Mouse (Mus musculus): Measurements from ENCODE around the gene Rps6ka5. TPM values are rescaled to one million over a fixed set of nuclear protein-coding genes. Genes with fewer than 3 reads are reported as not detected.

The Rps6ka5 gene
- total and polyA plus RNA-seq, 3 experiments: 0.92 to 3.3 TPM; not detected in 1

DNA sequence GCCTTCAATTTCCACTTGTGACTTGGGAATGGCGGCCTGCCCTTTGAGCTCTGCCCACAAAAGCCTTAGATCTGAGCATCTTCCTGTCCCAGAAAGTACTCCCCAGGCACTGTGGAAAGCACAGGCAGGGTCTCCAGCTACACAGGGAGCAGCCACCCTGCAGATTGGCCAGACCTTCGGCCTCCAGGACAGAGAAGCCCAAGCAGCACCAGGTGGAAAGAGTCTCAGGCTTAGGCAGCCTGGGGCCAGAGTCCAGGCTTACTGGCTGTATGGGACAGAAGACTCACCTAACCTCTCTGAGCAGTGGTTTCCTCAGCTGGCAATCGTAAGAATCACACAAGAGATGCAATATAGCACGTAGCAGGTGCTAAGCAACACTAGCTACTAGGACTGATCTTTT lies 223.1 kb downstream of the Rps6ka5 start:
- Histone ChIP-seq H3K36me3 (ENCODE audit: control insufficient read depth in 1 of 2, insufficient read depth in 2 of 2, low read length in 2 of 2) (peaks cover 0 to 15% of the 10 kb centered on the region in 2 experiments; a peak in 2 of 4 replicates), H3K27me3 (ENCODE audit: control insufficient read depth in 1 of 2, insufficient read depth in 2 of 2, low read length in 2 of 2) (no peaks in the 10 kb centered on the region), H3K4me1 (ENCODE audit: control insufficient read depth in 1 of 2, insufficient read depth in 2 of 2, low read length in 2 of 2) (peaks cover 5 to 18% of the 10 kb centered on the region in 2 experiments), H3K9me3 (replicated peaks; ENCODE audit: insufficient read depth, low read length) (no peaks in the 10 kb centered on the region), H3K27ac (ENCODE audit: control insufficient read depth, low read depth, low read length) (no peak overlapping the region), H3K4me3 (ENCODE audit: control insufficient read depth in 1 of 2, insufficient read depth in 1 of 2, low read depth in 2 of 2, low read length in 2 of 2) (no peak overlapping the region), H3K79me2 (ENCODE audit: control insufficient read depth, insufficient read depth, low read length, poor library complexity) (no peaks in the 10 kb centered on the region), H3K9ac (ENCODE audit: control insufficient read depth, low read depth, low read length, poor library complexity, severe bottlenecking) (no peak overlapping the region)
- no peak for DNase-seq (ENCODE audit: low read depth, low spot score)
- no peak for TF ChIP-seq CHD2 (IDR thresholded peaks at IDR 0.05; ENCODE audit: low read length)
- TF ChIP-seq NELFE (IDR thresholded peaks at IDR 0.05; ENCODE audit: low read depth, low read length): no peak
- no peak for TF ChIP-seq SMC3 (IDR thresholded peaks at IDR 0.05; ENCODE audit: low read depth, low read length)
- no peak for TF ChIP-seq CTCF (IDR thresholded peaks at IDR 0.05 in 2 of 3, conservative IDR thresholded peaks at IDR 0.05 in 1 of 3; ENCODE audit: control insufficient read depth in 1 of 3, insufficient read depth in 1 of 3, low read depth in 2 of 3, low read length in 3 of 3, poor library complexity in 1 of 3, severe bottlenecking in 1 of 3)
- TF ChIP-seq POLR2A (IDR thresholded peaks at IDR 0.05; ENCODE audit: control insufficient read depth in 1 of 2, insufficient read depth in 1 of 2, low read depth in 1 of 2, low read length in 2 of 2, poor library complexity in 1 of 2): no peak
- no peak for TF ChIP-seq UBTF (IDR thresholded peaks at IDR 0.05; ENCODE audit: borderline replicate concordance, insufficient read depth, low read depth, low read length)
- no peak for TF ChIP-seq ETS1 (IDR thresholded peaks at IDR 0.05; ENCODE audit: low read depth, low read length)
- TF ChIP-seq MXI1 (IDR thresholded peaks at IDR 0.05; ENCODE audit: low read depth, low read length): no peak
- TF ChIP-seq RAD21 (IDR thresholded peaks at IDR 0.05; ENCODE audit: low read depth, low read length): no peak
- no peak for TF ChIP-seq JUND (IDR thresholded peaks at IDR 0.05; ENCODE audit: low read depth, low read length)
- TF ChIP-seq HCFC1 (IDR thresholded peaks at IDR 0.05; ENCODE audit: low read depth, low read length): no peak
- TF ChIP-seq USF2 (IDR thresholded peaks at IDR 0.05; ENCODE audit: borderline replicate concordance in 1 of 2, insufficient read depth in 1 of 2, low read depth in 1 of 2, low read length in 2 of 2): no peak
- TF ChIP-seq MYC (IDR thresholded peaks at IDR 0.05; ENCODE audit: low read depth, low read length): no peak
- no peak for TF ChIP-seq GABPA (IDR thresholded peaks at IDR 0.05; ENCODE audit: low read depth, low read length)
- no peak for TF ChIP-seq KAT2A (conservative IDR thresholded peaks at IDR 0.05; ENCODE audit: low read depth, low read length)
- no peak for TF ChIP-seq E2F4 (IDR thresholded peaks at IDR 0.05; ENCODE audit: borderline replicate concordance, low read depth, low read length)
- TF ChIP-seq SIN3A (IDR thresholded peaks at IDR 0.05; ENCODE audit: low read length): no peak
- TF ChIP-seq ZMIZ1 (IDR thresholded peaks at IDR 0.05; ENCODE audit: low read depth, low read length): no peak
- TF ChIP-seq TBP (IDR thresholded peaks at IDR 0.05; ENCODE audit: low read depth, low read length): no peak

DNA sequence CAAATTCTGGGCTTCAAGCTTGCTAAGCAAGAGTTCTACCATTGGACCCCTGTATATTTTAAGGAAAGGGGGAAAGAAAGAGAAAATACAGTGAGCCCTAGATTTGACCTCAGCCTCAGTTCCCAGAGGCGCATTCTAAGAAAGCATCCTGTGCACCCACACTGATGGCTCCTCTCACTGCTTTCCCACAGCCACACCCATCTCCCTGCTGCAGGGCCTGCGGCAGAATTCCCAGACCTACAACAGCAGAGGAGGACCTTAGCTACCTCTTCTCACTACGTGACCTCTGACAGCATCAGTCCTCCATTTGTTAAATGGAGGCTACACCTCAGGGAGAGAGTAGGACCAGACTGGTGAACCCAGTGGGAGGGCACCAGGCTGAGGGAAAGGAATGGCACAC lies 224.2 kb downstream of the Rps6ka5 start:
- TF ChIP-seq GABPA (IDR thresholded peaks at IDR 0.05; ENCODE audit: low read depth, low read length): no peak
- Histone ChIP-seq H3K9me3 (replicated peaks; ENCODE audit: insufficient read depth, low read length) (no peaks in the 10 kb centered on the region), H3K4me1 (ENCODE audit: control insufficient read depth in 1 of 2, insufficient read depth in 2 of 2, low read length in 2 of 2) (peaks cover 5 to 14% of the 10 kb centered on the region in 2 experiments), H3K36me3 (ENCODE audit: control insufficient read depth in 1 of 2, insufficient read depth in 2 of 2, low read length in 2 of 2) (peaks cover 0 to 11% of the 10 kb centered on the region in 2 experiments; a peak in 3 of 4 replicates), H3K27me3 (ENCODE audit: control insufficient read depth in 1 of 2, insufficient read depth in 2 of 2, low read length in 2 of 2) (no peaks in the 10 kb centered on the region), H3K79me2 (ENCODE audit: control insufficient read depth, insufficient read depth, low read length, poor library complexity) (no peaks in the 10 kb centered on the region), H3K27ac (ENCODE audit: control insufficient read depth, low read depth, low read length) (no peak overlapping the region), H3K9ac (ENCODE audit: control insufficient read depth, low read depth, low read length, poor library complexity, severe bottlenecking) (no peak overlapping the region), H3K4me3 (ENCODE audit: control insufficient read depth in 1 of 2, insufficient read depth in 1 of 2, low read depth in 2 of 2, low read length in 2 of 2) (no peak overlapping the region)
- DNase-seq (ENCODE audit: low read depth, low spot score): no peak

Measured in MEL (cell line).